Mouse (Mus musculus) erythroblast, embryonic 14.5 days (primary cell): ENCODE data around the gene BC030499. TPM values are rescaled to one million over a fixed set of nuclear protein-coding genes. Genes with fewer than 3 reads are reported as not detected.
"Not testable (repeated sequence)": the region's sequence is repeated elsewhere in the genome, so short reads cannot be mapped to it uniquely, and the experiment has no call there.

Source experiments
- H3K27me3 ChIP-seq: 2 replicates; pipeline ENCODE4 v1.6.1; 2012; ENCODE audit warnings: inconsistent platforms; ENCODE audit not compliant: control insufficient read depth
- H3K36me3 ChIP-seq: 2 replicates; pipeline ENCODE4 v1.6.1; 2012; ENCODE audit warnings: mild to moderate bottlenecking, inconsistent platforms; ENCODE audit not compliant: control insufficient read depth
- H3K4me1 ChIP-seq: 2 replicates; pipeline ENCODE4 v1.6.1; 2012; ENCODE audit warnings: inconsistent platforms; ENCODE audit not compliant: control insufficient read depth
- H3K4me3 ChIP-seq: replicated peaks from 2 replicates; pipeline ENCODE3; 2012; ENCODE audit warnings: moderate library complexity, mild to moderate bottlenecking, inconsistent platforms
- H3K9me3 ChIP-seq: 2 replicates; pipeline ENCODE4 v1.6.1; 2012; ENCODE audit warnings: low read length, inconsistent platforms, mixed read lengths; ENCODE audit not compliant: control insufficient read depth
- GATA1 ChIP-seq: IDR thresholded peaks from 2 replicates; pipeline ENCODE4 v1.6.1; 2012; ENCODE audit warnings: low read length, inconsistent platforms, mixed read lengths
- TAL1 ChIP-seq: IDR thresholded peaks from 3 replicates; pipeline ENCODE4 v1.6.1; 2012; ENCODE audit warnings: low read length, inconsistent platforms, mixed read lengths
- polyA plus RNA-seq: library from polyadenylated mRNA; stranded (reverse); fragments of >175 nt; gene quantifications from 2 replicates; pipeline ENCODE4 v1.2.3, GENCODE M21; 2012

Gene BC030499
- polyA plus RNA-seq, 1 experiment = 0.07 TPM

GRCm38 (mm10) chr11:78261380-78262352, 29.0 kb upstream of the BC030499 start, which contains the start of gene 2610507B11Rik:
TSS of gene 2610507B11Rik (plus strand) at chr11:78261752.
- Histone ChIP-seq H3K4me3 (peak within 1 kb of the TSS; percentile 70), H3K27me3 (peaks cover 2% of the 10 kb centered on the region; the same call in 1 of the 2 replicates), H3K4me1 (peaks cover 24% of the 10 kb centered on the region), H3K9me3 (no peaks in the 10 kb centered on the region), H3K36me3 (peaks cover 34% of the 10 kb centered on the region)
- no peak for TF ChIP-seq TAL1
- no peak for TF ChIP-seq GATA1

DNA sequence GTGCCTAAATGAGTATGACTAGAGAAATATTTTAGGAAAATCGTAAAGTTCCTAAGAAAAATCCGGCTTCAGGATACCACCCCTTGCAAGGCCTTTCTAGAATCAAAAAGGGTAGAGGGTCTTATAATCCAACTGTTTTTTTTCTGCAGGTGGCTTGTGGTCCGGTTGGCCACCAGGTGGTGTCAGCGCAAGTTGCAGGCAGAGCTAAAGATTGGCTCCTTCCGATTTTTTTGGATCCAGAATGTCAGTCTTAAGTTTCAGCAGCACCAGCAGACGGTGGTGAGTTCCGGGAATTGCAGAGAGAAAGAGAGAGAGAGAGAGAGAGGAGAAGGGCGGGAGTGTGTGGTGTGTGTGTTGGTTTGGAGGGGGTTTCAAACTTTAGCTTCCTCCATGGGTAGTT, 28.1 kb upstream of the BC030499 start:
- peak overlapping the region; percentile 70 for H3K4me3 ChIP-seq
- TF ChIP-seq TAL1 = no peak
- TF ChIP-seq GATA1 = no peak
- H3K27me3 ChIP-seq = peaks cover 2% of the 10 kb centered on the region; the same call in 1 of the 2 replicates
- H3K36me3 ChIP-seq = peaks cover 43% of the 10 kb centered on the region
- no peaks in the 10 kb centered on the region for H3K9me3 ChIP-seq
- H3K4me1 ChIP-seq = peaks cover 24% of the 10 kb centered on the region

- TF ChIP-seq GATA1 (no peak), TAL1 (no peak)
- H3K4me1 ChIP-seq = peaks cover 24% of the 10 kb centered on the region
- H3K4me3 ChIP-seq = no peak overlapping the region
- H3K27me3 ChIP-seq = no peaks in the 10 kb centered on the region
- H3K9me3 ChIP-seq = no peaks in the 10 kb centered on the region
- peaks cover 71% of the 10 kb centered on the region for H3K36me3 ChIP-seq
Observed at GRCm38 (mm10) chr11:78265571-78265970, 25.1 kb upstream of the BC030499 start.

- no peaks in the 10 kb centered on the region for H3K27me3 ChIP-seq
- H3K36me3 ChIP-seq = peaks cover 95% of the 10 kb centered on the region
- TF ChIP-seq GATA1 (no peak), TAL1 (no peak)
- no peaks in the 10 kb centered on the region for H3K9me3 ChIP-seq
- H3K4me1 ChIP-seq = no peaks in the 10 kb centered on the region
- H3K4me3 ChIP-seq = no peak overlapping the region
Observed at GRCm38 (mm10) chr11:78271986-78272385, 18.7 kb upstream of the BC030499 start.

- no peaks in the 10 kb centered on the region for H3K4me1 ChIP-seq
- H3K4me3 ChIP-seq = no peak overlapping the region
- TF ChIP-seq GATA1 (no peak), TAL1 (no peak)
- no peaks in the 10 kb centered on the region for H3K27me3 ChIP-seq
- H3K9me3 ChIP-seq = no peaks in the 10 kb centered on the region
- H3K36me3 ChIP-seq = peaks cover 98% of the 10 kb centered on the region
Observed at GRCm38 (mm10) chr11:78275596-78275995, 15.0 kb upstream of the BC030499 start.

DNA sequence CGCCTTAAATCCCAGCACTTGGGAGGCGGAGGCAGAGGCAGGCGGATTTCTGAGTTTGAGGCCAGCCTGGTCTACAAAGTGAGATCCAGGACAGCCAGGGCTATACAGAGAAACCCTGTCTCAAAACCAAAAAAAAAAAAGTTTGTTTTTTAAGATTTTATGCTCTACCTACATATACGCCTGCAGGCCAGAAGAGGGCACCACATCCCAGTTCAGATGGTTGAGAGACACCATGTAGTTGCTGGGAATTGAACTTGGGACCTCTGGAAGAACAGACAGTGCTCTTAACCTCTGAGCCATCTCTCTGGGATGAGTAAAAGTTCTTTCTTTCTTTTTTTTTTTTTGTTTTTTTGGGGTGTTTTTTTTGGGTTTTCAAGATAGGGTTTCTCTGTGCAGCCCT, 14.5 kb upstream of the BC030499 start:
- H3K36me3 ChIP-seq = peaks cover 97% of the 10 kb centered on the region
- H3K4me3 ChIP-seq, H3K9me3 ChIP-seq, H3K27me3 ChIP-seq, H3K4me1 ChIP-seq: not testable (repeated sequence)

DNA sequence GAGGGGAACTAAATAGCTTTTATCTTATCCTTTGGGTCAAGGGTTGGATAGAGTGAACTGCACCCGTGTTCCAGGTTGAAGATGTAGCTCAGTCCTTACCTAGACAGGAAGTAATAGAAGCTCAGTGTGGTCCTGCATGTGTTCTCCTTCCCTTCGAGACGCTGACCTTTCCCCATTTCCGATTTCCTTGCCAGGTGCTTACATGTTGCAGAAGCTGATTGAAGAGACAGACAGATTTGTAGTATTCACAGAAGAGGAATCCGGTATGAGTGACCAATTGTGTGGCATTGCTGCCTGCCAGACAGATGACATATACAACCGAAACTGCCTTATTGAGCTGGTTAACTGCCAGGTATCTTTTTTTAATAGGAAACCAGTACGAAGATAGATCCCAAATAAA, 11.8 kb upstream of the BC030499 start:
- H3K36me3 ChIP-seq = peaks cover 96% of the 10 kb centered on the region
- H3K27me3 ChIP-seq = no peaks in the 10 kb centered on the region
- H3K4me1 ChIP-seq = peaks cover 3% of the 10 kb centered on the region
- no peaks in the 10 kb centered on the region for H3K9me3 ChIP-seq
- TF ChIP-seq TAL1 (no peak), GATA1 (no peak)
- no peak overlapping the region for H3K4me3 ChIP-seq

DNA sequence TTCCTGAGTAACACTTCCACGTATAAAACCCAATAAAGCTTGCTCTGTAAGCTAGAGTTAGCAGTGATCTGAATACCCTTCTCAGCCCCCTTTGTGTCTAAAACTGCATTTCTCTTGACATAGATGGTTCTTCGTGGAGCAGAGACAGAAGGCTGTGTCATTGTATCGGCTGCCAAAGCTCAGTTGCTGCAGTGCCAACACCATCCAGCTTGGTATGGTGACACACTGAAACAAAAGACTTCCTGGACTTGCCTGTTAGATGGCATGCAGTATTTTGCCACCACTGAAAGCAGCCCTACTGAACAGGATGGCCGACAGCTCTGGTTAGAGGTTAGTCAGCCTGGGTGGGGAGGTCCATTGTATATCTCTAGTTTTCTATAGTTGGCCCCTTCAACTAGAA, 11.1 kb upstream of the BC030499 start:
- Histone ChIP-seq H3K4me1 (peaks cover 3% of the 10 kb centered on the region), H3K36me3 (peaks cover 96% of the 10 kb centered on the region), H3K9me3 (no peaks in the 10 kb centered on the region), H3K4me3 (no peak overlapping the region), H3K27me3 (no peaks in the 10 kb centered on the region)
- TF ChIP-seq GATA1 = no peak
- TF ChIP-seq TAL1 = no peak

DNA sequence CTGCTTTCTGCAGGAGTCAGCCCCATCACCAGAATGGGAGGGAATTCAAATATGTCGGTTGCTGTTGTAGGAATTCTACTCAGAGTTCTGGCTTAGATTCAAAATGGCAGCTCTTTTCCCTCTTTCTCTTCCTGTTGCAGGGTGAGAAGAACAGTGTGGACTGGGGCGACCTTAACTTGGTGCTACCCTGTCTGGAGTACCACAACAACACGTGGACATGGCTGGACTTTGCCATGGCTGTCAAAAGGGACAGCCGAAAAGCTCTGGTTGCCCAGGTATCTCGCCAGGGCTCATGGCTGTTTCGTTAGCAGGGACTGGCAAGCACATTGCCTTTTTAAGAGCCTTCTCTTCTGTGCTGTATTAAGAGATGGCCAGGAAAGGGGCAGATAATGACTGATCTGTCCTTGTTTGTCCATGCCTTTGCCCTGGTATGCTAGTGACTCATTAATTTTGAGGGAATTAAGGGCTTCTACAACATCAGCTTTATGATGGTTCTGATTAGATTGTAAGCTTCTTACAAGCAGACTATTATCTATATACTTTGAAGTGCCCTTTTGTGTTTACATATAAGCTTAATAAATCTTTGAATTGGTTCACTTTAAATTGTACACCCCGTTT, 1.4 kb upstream of the BC030499 start:
- no peaks in the 10 kb centered on the region for H3K4me1 ChIP-seq
- peaks cover 86% of the 10 kb centered on the region for H3K36me3 ChIP-seq
- no peak for TF ChIP-seq GATA1
- no peak overlapping the region for H3K4me3 ChIP-seq
- no peaks in the 10 kb centered on the region for H3K27me3 ChIP-seq
- no peaks in the 10 kb centered on the region for H3K9me3 ChIP-seq
